Mouse (Mus musculus) megakaryocyte, adult 5-6 weeks (primary cell): ENCODE data around the gene 1600002K03Rik. TPM values are rescaled to one million over a fixed set of nuclear protein-coding genes. Genes with fewer than 3 reads are reported as not detected.

Source experiments
- ATAC-seq: 2 replicates; pipeline ENCODE4 v1.8.0; 2016; ENCODE audit warnings: mild to moderate bottlenecking, inconsistent platforms; ENCODE audit not compliant: poor library complexity, severe bottlenecking
- total RNA-seq, 2 experiments: library from RNA; stranded (forward) in 1 of 2; stranded (reverse) in 1 of 2; fragments of 153-499, 151-499 nt in 1 of 2; fragments of 221-1000, 200-1000 nt in 1 of 2; gene quantifications; 2 replicates each; pipeline versions ENCODE4 v1.2.3 to v1.2.4; 2015 to 2017

The 1600002K03Rik gene
- total RNA-seq, 2 experiments from 2014 or later, result 18.8 to 21.0 TPM

- ATAC-seq, result no peak
Measured at GRCm38 (mm10) chr10:80140666-80141035, 32.1 kb upstream of the 1600002K03Rik start, which contains the start of gene Cbarp. Cbarp (minus strand) TSS chr10:80140835.

- ATAC-seq, result peak; percentile 83
Measured at GRCm38 (mm10) chr10:80141243-80141642, 31.5 kb upstream of the 1600002K03Rik start.

GRCm38 (mm10) chr10:80141786-80142529 lies 30.8 kb upstream of the 1600002K03Rik start:
- peak; percentile 74 for ATAC-seq

GRCm38 (mm10) chr10:80142530-80142925 lies 30.2 kb upstream of the 1600002K03Rik start:
- ATAC-seq, result no peak

- no peak for ATAC-seq
Measured at GRCm38 (mm10) chr10:80143664-80144063, 29.1 kb upstream of the 1600002K03Rik start.

GRCm38 (mm10) chr10:80144159-80144558 lies 28.6 kb upstream of the 1600002K03Rik start:
- no peak for ATAC-seq

GRCm38 (mm10) chr10:80144864-80145838 lies 27.6 kb upstream of the 1600002K03Rik start:
- no peak for ATAC-seq

- no peak for ATAC-seq
Measured at GRCm38 (mm10) chr10:80145896-80146295, 26.8 kb upstream of the 1600002K03Rik start.

GRCm38 (mm10) chr10:80146568-80147011 lies 26.2 kb upstream of the 1600002K03Rik start:
- no peak for ATAC-seq

GRCm38 (mm10) chr10:80147146-80147718 lies 25.5 kb upstream of the 1600002K03Rik start:
- ATAC-seq, result no peak

GRCm38 (mm10) chr10:80147719-80148601 lies 24.8 kb upstream of the 1600002K03Rik start, which contains the start of gene Midn:
Midn (plus strand) TSS chr10:80148272.
- peak; percentile 33 for ATAC-seq

GRCm38 (mm10) chr10:80148610-80149290 lies 24.0 kb upstream of the 1600002K03Rik start:
- ATAC-seq, result peak; percentile 30

- ATAC-seq, result peak; percentile 55
Measured at GRCm38 (mm10) chr10:80149291-80150225, 23.2 kb upstream of the 1600002K03Rik start.

GRCm38 (mm10) chr10:80150226-80151210 lies 22.2 kb upstream of the 1600002K03Rik start:
- no peak for ATAC-seq

- ATAC-seq, result peak; percentile 14
Measured at GRCm38 (mm10) chr10:80151211-80152034, 21.3 kb upstream of the 1600002K03Rik start.
